Mouse (Mus musculus) liver, postnatal 0 days (tissue): ENCODE measurements around the gene Actn4. TPM values are rescaled to one million over a fixed set of nuclear protein-coding genes. Genes with fewer than 3 reads are reported as not detected.

Experiments
- ATAC-seq: fragments of 200-750 bp; cut with Nextera tagmentation; 2 replicates; pipeline ENCODE4 v1.8.0; 2017; ENCODE audit warnings: mild to moderate bottlenecking, moderate library complexity
- DNase-seq: peaks from one replicate; pipeline ENCODE4 v3.0.0-alpha.2; 2016
- H3K27ac ChIP-seq: fragments of 300-500 bp; sonication (generic); 2 replicates; pipeline ENCODE4 v1.5.1; 2014; ENCODE audit warnings: antibody characterized with exemption, moderate library complexity, mild to moderate bottlenecking, low read depth
- H3K27me3 ChIP-seq: fragments of 300-500 bp; sonication (generic); 2 replicates; pipeline ENCODE4 v1.6.1; 2014; ENCODE audit warnings: low read length, control low read depth, mixed read lengths; ENCODE audit not compliant: insufficient read depth
- H3K36me3 ChIP-seq: fragments of 300-500 bp; sonication (generic); replicated peaks from 2 replicates; pipeline ENCODE4 v1.6.1; 2014; ENCODE audit warnings: mild to moderate bottlenecking, control low read depth, low read length, moderate library complexity, mixed read lengths; ENCODE audit not compliant: insufficient read depth
- H3K4me1 ChIP-seq: fragments of 300-500 bp; sonication (generic); 2 replicates; pipeline ENCODE4 v1.6.1; 2014; ENCODE audit warnings: antibody characterized with exemption, mild to moderate bottlenecking, control low read depth; ENCODE audit not compliant: insufficient read depth
- H3K4me2 ChIP-seq: fragments of 300-500 bp; sonication (generic); 2 replicates; pipeline ENCODE4 v1.6.1; 2014; ENCODE audit warnings: low read depth, mild to moderate bottlenecking, low read length, moderate library complexity, mixed read lengths
- H3K4me3 ChIP-seq: fragments of 300-500 bp; sonication (generic); 2 replicates; pipeline ENCODE4 v1.5.1; 2014; ENCODE audit warnings: low read depth, low read length
- H3K9ac ChIP-seq: fragments of 300-500 bp; sonication (generic); replicated peaks from 2 replicates; pipeline ENCODE4 v1.6.1; 2014; ENCODE audit warnings: mild to moderate bottlenecking, moderate library complexity
- H3K9me3 ChIP-seq: fragments of 300-500 bp; sonication (generic); 2 replicates; pipeline ENCODE4 v1.6.1; 2016; ENCODE audit warnings: mild to moderate bottlenecking, control low read depth, low read length, mixed read lengths
- CTCF ChIP-seq: sonication (generic); IDR thresholded peaks from 2 replicates; pipeline ENCODE4 v1.5.1; 2016; ENCODE audit warnings: antibody characterized with exemption, low read depth
- EP300 ChIP-seq: IDR thresholded peaks from 2 replicates; pipeline ENCODE4 v1.6.1; 2016; ENCODE audit warnings: antibody characterized with exemption, low read depth, mild to moderate bottlenecking
- WGBS: fragments of 180-500 bp; shearing (Covaris S2); extraction: QIAGEN DNeasy Blood & Tissue Kit; methylation state at CpG from one replicate; pipeline ENCODE4 v1.1.7; 2014; ENCODE audit not compliant: insufficient replicate concordance; 5-methylcytosine and 5-hydroxymethylcytosine counted together
- polyA plus RNA-seq: library from polyadenylated mRNA; unstranded; fragments of >200 nt; fragmentation: Nextera tagmentation; extraction: Ambion mirVana; gene quantifications from 2 replicates; pipeline ENCODE4 v1.2.1, GENCODE M21; 2015

The Actn4 gene
- polyA plus RNA-seq, result 76.3 and 81.2 TPM in 2 replicates

DNA sequence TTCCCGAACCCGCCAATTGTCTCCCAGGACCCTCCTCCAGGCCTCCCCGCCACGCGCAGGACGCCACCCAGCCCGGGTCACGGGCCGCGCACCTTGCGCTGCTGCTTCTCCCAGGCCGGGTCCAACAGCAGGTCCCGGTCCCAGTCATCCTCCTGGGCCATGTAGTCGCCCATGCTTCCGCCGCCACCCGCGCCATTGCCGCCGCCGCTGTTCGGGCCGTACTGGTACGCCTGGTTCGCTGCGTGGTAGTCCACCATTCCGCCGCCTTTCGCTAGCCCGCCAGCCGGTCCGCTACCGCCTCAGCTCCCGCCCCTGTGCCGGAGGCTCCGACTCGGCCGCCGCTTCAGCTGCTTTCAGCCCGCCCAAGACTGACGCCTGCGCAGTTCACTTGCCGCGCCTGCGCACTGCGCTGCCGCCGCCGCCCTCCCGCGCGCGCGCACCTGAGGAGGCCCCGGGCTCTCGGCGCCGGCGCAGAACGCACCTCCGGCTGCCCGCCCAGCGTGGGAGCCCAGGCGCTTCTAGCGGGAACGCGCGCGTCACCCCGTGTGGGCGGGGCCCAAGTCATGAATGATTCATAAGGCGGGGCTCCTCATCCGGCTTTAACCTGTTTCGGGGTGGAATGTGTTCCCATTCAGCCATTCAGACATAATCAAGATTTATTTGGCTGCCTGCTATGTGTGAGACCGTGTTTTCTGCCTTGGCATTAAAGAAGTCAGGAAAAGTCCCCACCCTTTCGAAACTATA, at the start of gene Actn4:
Gene Actn4, minus strand, starts transcription at position 414 of the 744 bp plus-strand sequence.
- ATAC-seq, result peak; percentile 92
- peak within 1 kb of the TSS; percentile 93 for H3K9ac ChIP-seq
- H3K4me1 ChIP-seq, result peaks cover 41% of the 10 kb centered on the region
- H3K36me3 ChIP-seq, result no peaks in the 10 kb centered on the region
- peak within 1 kb of the TSS; percentile 92 for H3K4me2 ChIP-seq
- TF ChIP-seq EP300 (0 out of 2 replicates have a peak, but pooled peaks have one; percentile 25), CTCF (no peak)
- no peaks in the 10 kb centered on the region for H3K9me3 ChIP-seq
- peak within 1 kb of the TSS; percentile 69 for H3K27ac ChIP-seq
- H3K27me3 ChIP-seq, result no peaks in the 10 kb centered on the region
- DNase-seq, result peak; percentile 100
- WGBS, result under 1% methylated on average over 59 of the region's 76 CpGs
- peak within 1 kb of the TSS; percentile 89 for H3K4me3 ChIP-seq

DNA sequence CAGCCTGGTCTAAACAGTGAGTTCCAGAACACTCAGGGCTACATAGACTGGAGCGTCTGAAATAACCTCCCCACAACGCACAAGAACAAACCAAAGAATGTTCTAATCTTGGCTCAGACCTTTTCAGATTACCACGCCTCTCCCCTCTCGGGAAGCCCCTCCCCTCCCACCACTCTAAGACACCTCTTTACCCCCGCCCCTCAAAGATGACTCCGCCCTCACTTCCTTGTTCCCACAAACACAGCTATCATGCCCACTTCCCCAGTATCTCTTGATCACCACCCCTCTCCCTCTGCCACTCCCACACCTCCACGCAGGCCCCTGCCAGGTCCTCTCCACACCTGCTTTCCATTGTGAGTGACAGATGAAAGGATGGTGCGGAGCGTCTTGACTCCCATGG, 46.6 kb upstream of the Actn4 start:
- H3K4me1 ChIP-seq, result peaks cover 9% of the 10 kb centered on the region
- WGBS, result 48% methylated on average over 9 of the region's 9 CpGs
- ATAC-seq (no peak), DNase-seq (no peak)
- no peaks in the 10 kb centered on the region for H3K36me3 ChIP-seq
- H3K27me3 ChIP-seq, result no peaks in the 10 kb centered on the region
- no peak for TF ChIP-seq CTCF
- no peak for TF ChIP-seq EP300
- no peaks in the 10 kb centered on the region for H3K9me3 ChIP-seq
- H3K27ac ChIP-seq, result no peak overlapping the region
- H3K4me2 ChIP-seq, result no peak overlapping the region
- no peak overlapping the region for H3K4me3 ChIP-seq
- H3K9ac ChIP-seq, result no peak overlapping the region

DNA sequence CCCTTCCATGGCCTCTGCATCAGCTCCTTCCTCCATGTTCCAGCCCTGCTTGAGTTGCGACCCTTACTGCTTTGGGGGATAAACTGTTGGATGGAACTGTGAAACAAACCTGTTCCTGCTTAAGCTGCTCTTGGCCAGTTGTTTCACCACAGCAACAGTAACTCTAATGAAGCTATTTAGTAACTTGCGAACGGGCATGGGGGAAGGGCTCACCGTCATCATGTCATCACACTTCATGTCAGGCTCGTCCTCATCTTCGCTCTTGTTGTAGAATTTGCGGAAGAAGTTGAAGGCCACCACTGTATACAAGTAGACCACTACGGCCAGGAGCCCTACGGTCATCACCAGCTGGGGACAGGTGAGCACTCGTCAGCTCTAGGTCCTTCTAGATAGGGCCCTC, 46.0 kb upstream of the Actn4 start:
- no peak overlapping the region for H3K4me2 ChIP-seq
- no peaks in the 10 kb centered on the region for H3K36me3 ChIP-seq
- H3K9ac ChIP-seq, result no peak overlapping the region
- ATAC-seq, result no peak
- no peak for DNase-seq
- no peaks in the 10 kb centered on the region for H3K9me3 ChIP-seq
- TF ChIP-seq CTCF, result no peak
- TF ChIP-seq EP300, result no peak
- WGBS, result 86% methylated on average over 10 of the region's 10 CpGs
- no peak overlapping the region for H3K4me3 ChIP-seq
- peaks cover 9% of the 10 kb centered on the region for H3K4me1 ChIP-seq
- no peak overlapping the region for H3K27ac ChIP-seq
- H3K27me3 ChIP-seq, result no peaks in the 10 kb centered on the region

DNA sequence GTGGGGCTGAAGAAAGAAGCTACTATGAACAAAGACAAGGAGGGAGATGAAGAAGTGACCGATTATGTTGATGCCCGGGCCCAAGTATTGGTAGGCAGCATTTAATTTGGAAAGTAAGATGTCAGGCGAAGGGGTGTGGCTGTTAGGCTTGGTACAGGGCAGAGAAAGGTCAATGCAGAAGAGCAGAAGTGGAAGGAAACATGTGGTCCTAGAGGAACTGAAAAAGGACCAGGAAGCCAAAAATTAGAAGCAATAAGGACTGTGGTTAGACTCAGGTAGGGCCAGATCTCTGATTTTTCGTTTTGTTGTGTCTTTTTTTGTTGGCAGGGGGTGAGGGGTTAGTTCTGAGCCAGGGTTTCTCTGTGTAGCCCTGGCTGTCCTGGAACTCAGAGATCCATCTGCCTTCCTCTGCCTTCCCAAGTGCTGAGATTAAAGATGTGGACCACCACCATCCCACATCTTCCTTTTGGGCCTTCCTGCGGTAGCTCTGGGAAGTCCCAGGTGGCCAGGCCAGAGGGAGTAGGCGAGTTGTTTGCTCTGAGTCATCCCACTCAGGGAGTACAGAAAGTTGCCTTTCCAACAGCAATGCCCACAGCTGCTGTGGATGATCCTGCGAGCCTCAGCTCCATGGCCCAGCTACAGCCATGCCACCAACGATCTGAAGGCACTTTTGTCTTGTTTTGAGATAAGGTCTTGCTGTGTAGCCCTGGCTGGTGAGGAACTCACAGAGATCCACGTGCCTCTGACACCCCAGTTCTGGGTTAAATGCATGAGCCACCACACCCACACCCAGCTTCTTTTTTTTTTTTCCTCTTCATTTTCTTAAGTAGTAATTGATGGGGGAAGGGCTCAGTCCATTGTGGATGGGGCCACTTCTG, 45.3 kb upstream of the Actn4 start:
- Histone ChIP-seq H3K27me3 (no peaks in the 10 kb centered on the region), H3K4me2 (peak overlapping the region; percentile 13; the same call in 1 of the 2 replicates), H3K36me3 (no peaks in the 10 kb centered on the region), H3K27ac (0 out of 2 replicates have a peak overlapping the region, but pooled peaks have one; percentile 29), H3K4me3 (no peak overlapping the region), H3K4me1 (peaks cover 9% of the 10 kb centered on the region), H3K9ac (no peak overlapping the region), H3K9me3 (no peaks in the 10 kb centered on the region)
- WGBS, result 62% methylated on average over 9 of the region's 9 CpGs
- ATAC-seq, result no peak
- TF ChIP-seq CTCF, result no peak
- no peak for TF ChIP-seq EP300
- DNase-seq, result no peak

DNA sequence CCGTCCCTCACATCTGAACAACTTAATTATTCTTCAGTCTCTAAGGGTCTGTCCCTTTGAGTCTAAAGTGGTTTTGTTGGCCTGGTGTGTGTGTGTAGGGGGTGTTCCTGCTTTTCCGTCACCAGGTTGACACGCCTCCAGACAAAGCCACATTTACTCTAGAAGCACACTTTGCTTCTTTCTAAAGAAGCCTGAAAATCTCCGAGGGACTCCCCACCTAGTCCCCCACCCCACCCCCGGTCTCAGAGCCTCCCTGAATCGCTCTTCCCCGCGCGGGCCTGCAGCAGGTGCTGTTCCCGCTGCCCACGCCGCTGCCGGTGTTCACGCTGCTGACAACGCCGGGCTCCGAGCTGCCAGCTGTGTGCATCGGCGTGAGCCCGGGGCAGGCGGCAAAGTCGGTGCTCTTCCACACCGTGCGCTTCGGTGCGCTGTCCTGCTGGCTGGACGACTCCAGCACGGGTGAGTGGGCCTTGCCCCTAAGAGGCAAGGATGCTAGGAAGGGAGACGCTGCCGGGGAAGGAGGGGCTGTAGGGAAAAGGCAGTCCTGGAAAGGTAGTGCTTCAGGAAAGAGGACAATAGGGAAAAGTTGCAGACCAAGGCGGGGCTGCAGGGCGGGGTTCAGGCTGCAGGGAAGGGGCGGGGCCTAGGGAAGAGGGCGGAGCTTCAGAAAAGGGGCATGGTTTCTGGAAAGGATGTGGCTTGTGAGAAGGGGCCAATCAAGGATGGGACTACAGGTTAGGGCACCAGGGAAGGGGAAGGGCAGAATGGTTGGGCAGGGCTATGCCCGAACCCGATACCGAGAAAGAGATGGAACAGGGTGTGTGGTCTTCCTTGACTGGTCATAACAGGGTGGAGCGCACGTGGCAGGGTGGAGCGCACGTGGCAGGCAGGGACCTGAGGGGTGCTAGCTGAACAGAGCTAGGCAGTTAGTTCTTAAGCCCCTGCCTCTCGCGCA, 38.8 kb upstream of the Actn4 start:
- Histone ChIP-seq H3K4me2 (peak overlapping the region; percentile 85), H3K9me3 (no peaks in the 10 kb centered on the region), H3K27ac (peak overlapping the region; percentile 31; the same call in 1 of the 2 replicates), H3K27me3 (no peaks in the 10 kb centered on the region), H3K9ac (peak overlapping the region; percentile 49; the same call in 1 of the 2 replicates), H3K4me1 (peaks cover 12% of the 10 kb centered on the region), H3K4me3 (peak overlapping the region; percentile 42), H3K36me3 (no peaks in the 10 kb centered on the region)
- 4% methylated on average over 43 of the region's 43 CpGs for WGBS
- DNase-seq (peak; percentile 87), ATAC-seq (peak; percentile 89)
- TF ChIP-seq EP300 (no peak), CTCF (no peak)
